Mouse (Mus musculus): ENCODE measurements around the gene Adamts18.

DNA sequence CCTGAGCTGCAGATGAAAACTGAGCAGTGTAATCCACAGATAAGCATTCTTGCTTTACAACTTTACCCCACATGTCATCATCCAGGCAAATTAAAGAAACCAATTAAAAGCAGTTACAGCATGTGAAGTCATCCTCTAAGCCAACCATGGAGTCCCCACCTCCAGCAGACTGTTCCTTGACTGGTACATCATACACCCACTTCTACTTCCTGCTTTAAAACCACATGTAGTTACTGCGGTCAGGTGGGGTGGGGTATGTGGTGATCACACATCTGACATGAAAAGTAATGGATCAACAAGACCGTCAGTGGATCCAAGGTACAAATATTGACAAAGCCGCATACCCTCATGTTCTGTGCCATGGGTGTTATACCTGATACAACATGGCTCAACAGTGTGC, 21.3 kb downstream of the Adamts18 start:
- TF ChIP-seq CTCF (IDR thresholded peaks at IDR 0.05; ENCODE audit: control insufficient read depth, insufficient read depth, low read length), result no peak
- no peak for TF ChIP-seq POLR2A (IDR thresholded peaks at IDR 0.05; ENCODE audit: borderline replicate concordance, control insufficient read depth, low read depth, low read length)
